Mouse (Mus musculus) brain, embryonic 14.5 days (tissue): ENCODE data around the gene Insrr. TPM values are rescaled to one million over a fixed set of nuclear protein-coding genes. Genes with fewer than 3 reads are reported as not detected.
"Not testable (repeated sequence)": the region's sequence is repeated elsewhere in the genome, so short reads cannot be mapped to it uniquely, and the experiment has no call there.

Source experiments
- DNase-seq: peaks from one replicate; pipeline ENCODE4 v3.0.0-alpha.2; 2011; ENCODE audit warnings: low read depth
- CTCF ChIP-seq: fragments of 200-500 bp; IDR thresholded peaks from 2 replicates; pipeline ENCODE4 v1.5.1; 2012; ENCODE audit warnings: inconsistent platforms, mild to moderate bottlenecking, moderate library complexity, borderline replicate concordance; ENCODE audit not compliant: insufficient read depth, insufficient read length; ENCODE audit errors: extremely low read depth
- POLR2A ChIP-seq: fragments of 200-500 bp; IDR thresholded peaks from 2 replicates; pipeline ENCODE4 v1.6.1; 2012; ENCODE audit warnings: mild to moderate bottlenecking, inconsistent platforms, borderline replicate concordance; ENCODE audit not compliant: poor library complexity, insufficient read depth, insufficient read length, severe bottlenecking; ENCODE audit errors: extremely low read depth
- polyA plus RNA-seq: library from polyadenylated mRNA; depleted of rRNA; stranded (reverse); fragments of >200 nt; gene quantifications from 2 replicates; pipeline ENCODE4 v1.2.3, GENCODE M21; 2012; rRNA removed

Insrr gene
- polyA plus RNA-seq, 1 experiment, result 1.7 TPM

DNA sequence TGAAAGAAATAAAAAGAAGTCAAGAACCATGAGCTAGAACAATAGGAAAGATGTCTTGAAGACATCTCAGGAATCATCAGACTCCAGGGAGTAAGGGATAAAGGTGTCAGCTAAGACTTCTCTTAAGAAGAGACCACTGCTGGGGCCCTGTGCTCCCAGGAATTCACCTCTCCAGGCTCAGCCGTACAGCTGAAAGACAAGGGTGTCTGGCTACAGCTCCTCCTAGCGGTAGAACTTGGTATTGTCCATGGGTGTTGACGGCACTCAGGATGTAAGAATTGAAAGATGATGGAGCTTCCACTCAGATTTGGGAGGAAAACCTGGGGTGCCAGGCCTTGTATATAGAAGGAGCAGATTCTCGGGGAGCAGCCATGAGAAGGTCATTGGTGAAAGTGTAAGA, 41.9 kb downstream of the Insrr start:
- DNase-seq, result peak; percentile 76
- TF ChIP-seq POLR2A, result no peak
- TF ChIP-seq CTCF, result peak; percentile 90

GRCm38 (mm10) chr3:87840858-87841257, 44.1 kb downstream of the Insrr start:
- DNase-seq, result no peak
- TF ChIP-seq CTCF (no peak), POLR2A (no peak)

DNA sequence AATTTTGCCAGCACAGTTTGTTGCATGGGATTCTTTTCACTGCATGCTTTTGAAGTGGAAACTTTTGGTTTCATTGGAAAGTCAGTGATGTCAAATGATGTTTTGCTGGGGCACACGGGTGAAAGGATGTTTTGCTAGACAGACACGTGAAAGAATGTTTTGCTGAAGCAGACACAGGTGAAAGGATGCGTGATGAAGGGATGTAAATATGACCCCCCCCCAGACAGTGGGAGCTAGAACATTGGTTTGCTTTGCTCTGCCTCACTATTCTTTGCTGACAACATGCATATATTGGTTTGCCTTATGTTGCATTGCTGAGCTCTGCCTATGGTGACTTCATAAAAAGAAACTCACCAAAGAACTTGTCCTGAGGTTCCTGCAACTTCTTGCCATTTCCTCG, 48.2 kb downstream of the Insrr start:
- TF ChIP-seq POLR2A, result no peak
- TF ChIP-seq CTCF, result no peak
- no peak for DNase-seq

DNA sequence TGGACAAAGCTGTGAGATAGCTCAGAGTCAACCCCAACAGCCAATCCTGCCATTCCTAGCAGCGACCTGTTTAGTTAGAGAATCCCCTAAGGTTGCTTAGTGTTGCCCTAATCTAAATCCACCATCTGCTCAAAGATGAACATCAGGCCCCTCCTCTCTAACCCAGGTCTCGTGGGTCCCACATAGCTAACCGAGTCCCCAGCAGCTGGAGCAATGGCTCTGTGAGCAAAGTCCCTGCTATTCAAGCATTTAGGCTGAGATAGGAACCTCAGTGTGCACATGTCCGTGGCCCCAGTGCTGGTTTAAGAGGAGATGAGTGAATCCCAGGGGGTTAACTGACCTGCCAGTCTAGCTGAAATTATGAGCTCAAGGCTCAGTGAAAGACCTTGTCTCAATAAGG, 49.4 kb downstream of the Insrr start:
- no peak for TF ChIP-seq CTCF
- no peak for TF ChIP-seq POLR2A
- DNase-seq, result no peak

- TF ChIP-seq CTCF (no peak), POLR2A (no peak)
These were observed 49.9 kb downstream of the Insrr start, which contains the start of gene Sh2d2a for GRCm38 (mm10) chr3:87846650-87847110. Gene Sh2d2a (plus strand): TSS chr3:87846755.

DNA sequence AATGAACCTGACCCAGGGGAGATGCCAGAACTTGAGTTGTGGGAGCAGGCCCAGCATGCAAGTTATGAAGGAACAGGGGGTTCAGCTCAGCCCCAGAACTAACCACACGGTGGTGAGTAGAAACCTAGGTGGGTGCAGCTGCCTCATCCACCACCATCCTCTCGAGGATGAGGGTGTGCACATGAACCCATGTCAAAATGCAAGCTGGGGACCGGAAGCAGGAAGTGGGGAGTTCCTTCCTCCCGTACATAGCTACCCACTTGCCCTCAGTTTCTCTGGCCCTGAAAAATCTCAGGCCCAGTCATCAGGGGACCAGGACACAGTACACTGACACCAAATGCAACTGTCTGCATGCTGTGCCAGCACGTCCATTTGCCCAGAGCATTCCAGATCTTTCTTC, 50.9 kb downstream of the Insrr start:
- DNase-seq, result no peak
- TF ChIP-seq CTCF, result no peak
- TF ChIP-seq POLR2A, result no peak

More at GRCm38 (mm10) chr3:87846650-87847110, 49.9 kb downstream of the Insrr start, which contains the start of gene Sh2d2a:
- no peak for DNase-seq

- DNase-seq, result no peak
- no peak for TF ChIP-seq POLR2A
- TF ChIP-seq CTCF, result no peak
These were observed 52.4 kb downstream of the Insrr start for GRCm38 (mm10) chr3:87849117-87849516.

DNA sequence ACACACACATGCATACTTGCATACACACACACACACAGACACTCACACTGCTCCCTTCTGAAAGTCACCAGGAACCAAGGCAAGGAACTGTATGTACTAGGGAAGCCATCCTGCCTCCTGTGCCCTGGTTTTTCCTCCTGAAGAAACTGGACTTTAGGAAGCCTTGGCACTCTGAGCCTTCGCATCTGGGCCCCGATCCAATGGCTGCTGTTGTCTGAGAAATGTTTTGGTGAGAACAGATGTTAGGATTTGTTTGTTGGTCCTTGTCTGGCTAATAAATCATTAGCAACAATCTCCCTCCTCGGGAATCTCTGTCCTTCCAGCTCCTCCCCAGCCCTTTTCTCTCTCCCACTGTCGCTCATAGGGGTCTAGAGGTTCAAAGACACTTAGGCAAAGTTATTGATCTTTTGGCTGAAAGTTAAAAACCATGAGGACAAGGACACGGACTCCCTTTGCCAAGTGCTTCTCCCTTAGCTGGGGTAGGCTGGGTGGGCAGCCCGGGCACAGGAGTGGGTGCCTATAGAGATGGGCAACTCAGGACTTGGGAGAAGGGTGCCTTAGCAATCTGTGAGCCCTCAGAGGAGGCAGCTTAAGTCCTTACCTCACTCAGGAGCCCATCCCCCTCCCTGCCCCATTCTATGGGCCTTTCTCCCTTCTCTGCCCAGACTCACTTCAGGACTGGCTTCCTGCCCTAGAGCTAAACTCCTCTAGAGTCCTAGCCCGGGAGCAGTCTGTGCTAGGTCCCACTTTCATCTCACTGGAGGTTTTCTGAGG, 58.2 kb downstream of the Insrr start:
- TF ChIP-seq CTCF, result no peak
- no peak for TF ChIP-seq POLR2A
- DNase-seq, result peak; percentile 11

- DNase-seq, result no peak
- TF ChIP-seq POLR2A, result no peak
- TF ChIP-seq CTCF, result no peak
These were observed 59.2 kb downstream of the Insrr start for GRCm38 (mm10) chr3:87855936-87856335.

GRCm38 (mm10) chr3:87857666-87858065, 60.9 kb downstream of the Insrr start:
- no peak for DNase-seq
- no peak for TF ChIP-seq CTCF
- no peak for TF ChIP-seq POLR2A

- TF ChIP-seq CTCF (peak; percentile 86), POLR2A (no peak)
- DNase-seq, result peak; percentile 80
These were observed 63.1 kb downstream of the Insrr start for GRCm38 (mm10) chr3:87859813-87860212.

DNA sequence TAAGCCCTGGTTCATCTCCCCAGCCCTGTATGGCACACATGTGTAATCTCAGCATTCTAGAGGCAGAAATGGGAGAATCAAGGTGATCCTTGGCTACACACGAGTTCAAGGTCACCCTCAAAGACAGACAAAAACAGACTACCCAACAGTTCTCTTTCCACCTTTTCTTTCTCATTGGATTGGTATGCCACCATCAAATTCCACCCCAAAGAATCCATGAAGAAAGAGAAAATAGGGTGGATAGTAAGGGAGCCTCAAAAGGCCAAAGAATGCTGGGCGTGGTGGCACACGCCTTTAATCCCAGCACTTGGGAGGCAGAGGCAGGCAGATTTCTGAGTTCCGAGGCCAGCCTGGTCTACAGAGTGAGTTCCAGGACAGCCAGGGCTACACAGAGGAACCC, 67.4 kb downstream of the Insrr start:
- not testable (repeated sequence) for DNase-seq

Other genes starting within 250 kb of the Insrr start
- 40.4 and 44.5 TPM in 2 replicates for gene Arhgef11, start 179.4 kb upstream of the Insrr start, polyA plus RNA-seq
- gene Lrrc71, start 48.3 kb upstream of the Insrr start, polyA plus RNA-seq, result 0.34 and 1.0 TPM in 2 replicates
- gene Ntrk1, start 1.8 kb upstream of the Insrr start, polyA plus RNA-seq, result 1.4 and 3.8 TPM in 2 replicates
- 14.0 and 16.9 TPM in 2 replicates for gene Pear1, start 27.4 kb downstream of the Insrr start, polyA plus RNA-seq
- 0.04 TPM in 1 of 2 replicates, not detected in the other for gene Sh2d2a, start 49.8 kb downstream of the Insrr start, polyA plus RNA-seq
- 51.3 and 63.9 TPM in 2 replicates for gene Prcc, start 88.7 kb downstream of the Insrr start, polyA plus RNA-seq
- gene Hdgf, start 109.4 kb downstream of the Insrr start, polyA plus RNA-seq, result 164 and 172 TPM in 2 replicates
- 76.1 and 81.0 TPM in 2 replicates for gene Mrpl24, start 122.6 kb downstream of the Insrr start, polyA plus RNA-seq
- 29.2 and 29.4 TPM in 2 replicates for gene Isg20l2, start 133.4 kb downstream of the Insrr start, polyA plus RNA-seq
- gene Rrnad1, start 133.8 kb downstream of the Insrr start, polyA plus RNA-seq, result 41.0 and 55.9 TPM in 2 replicates
- 20.0 and 33.4 TPM in 2 replicates for gene Crabp2, start 151.7 kb downstream of the Insrr start, polyA plus RNA-seq
- 29.1 and 44.3 TPM in 2 replicates for gene Nes, start 174.1 kb downstream of the Insrr start, polyA plus RNA-seq
- 56.8 and 62.0 TPM in 2 replicates for gene Bcan, start 203.3 kb downstream of the Insrr start, polyA plus RNA-seq
- gene Hapln2, start 230.6 kb downstream of the Insrr start, polyA plus RNA-seq, result 0.68 and 1.6 TPM in 2 replicates
- 8.3 and 15.6 TPM in 2 replicates for gene Gpatch4, start 246.2 kb downstream of the Insrr start, polyA plus RNA-seq